Mouse (Mus musculus) left cerebral cortex, adult 11 months (tissue): ENCODE results near the gene Celsr2.

Source experiments
- DNase-seq: peaks from one replicate; pipeline ENCODE4 v3.0.0; 2022; ENCODE audit warnings: low spot score

The Celsr2 gene

DNA sequence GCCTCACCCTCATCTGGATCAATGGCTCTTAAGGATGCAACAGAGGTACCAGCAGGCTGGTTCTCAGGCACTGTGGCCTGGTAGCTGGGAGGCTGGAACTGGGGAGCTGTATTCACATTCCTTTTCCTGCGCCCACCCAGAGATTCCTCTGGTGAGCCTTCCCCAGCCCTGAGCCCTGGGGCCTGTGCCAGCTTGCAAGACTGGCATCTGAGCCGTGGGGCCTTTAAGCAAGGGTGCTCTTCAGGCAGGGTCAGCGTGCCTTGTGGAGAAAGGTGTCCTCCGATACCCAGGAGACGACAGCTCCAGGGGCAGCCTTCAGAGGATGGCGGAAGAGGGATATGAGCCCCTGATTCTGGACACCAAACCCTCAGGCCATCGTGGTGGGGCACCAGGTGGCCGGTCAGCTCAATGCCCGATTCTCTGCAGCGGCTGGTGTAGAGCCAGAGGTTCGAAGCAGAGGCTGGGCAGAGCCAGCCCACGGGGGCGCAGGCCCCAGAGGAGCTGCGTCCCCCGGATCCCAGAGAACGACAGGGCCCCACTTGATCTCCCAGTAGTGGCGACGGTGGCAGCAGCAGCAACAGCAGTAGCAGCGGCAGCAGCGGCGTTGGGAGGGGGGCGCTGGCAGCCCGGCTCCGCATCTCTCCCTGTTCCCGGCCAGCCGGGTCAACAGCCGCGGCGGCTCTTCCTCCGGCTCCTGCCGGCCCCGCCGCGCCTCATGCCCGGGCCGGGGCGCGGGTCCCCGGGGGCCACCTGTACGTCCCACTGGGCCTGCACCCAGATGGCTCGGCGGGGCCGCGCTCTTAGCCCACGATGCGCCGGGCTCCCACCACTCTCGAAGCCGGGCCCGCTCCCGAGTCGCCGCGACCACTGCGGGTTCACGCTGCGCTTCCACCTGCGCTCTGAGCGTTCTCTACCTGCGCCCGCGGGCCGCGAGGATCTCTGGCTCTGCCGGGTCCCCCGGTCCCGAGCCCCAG lies at the start of gene Celsr2:
Celsr2 (minus strand) TSS at position 696 of the 974 bp plus-strand sequence.
- no peak for DNase-seq

DNA sequence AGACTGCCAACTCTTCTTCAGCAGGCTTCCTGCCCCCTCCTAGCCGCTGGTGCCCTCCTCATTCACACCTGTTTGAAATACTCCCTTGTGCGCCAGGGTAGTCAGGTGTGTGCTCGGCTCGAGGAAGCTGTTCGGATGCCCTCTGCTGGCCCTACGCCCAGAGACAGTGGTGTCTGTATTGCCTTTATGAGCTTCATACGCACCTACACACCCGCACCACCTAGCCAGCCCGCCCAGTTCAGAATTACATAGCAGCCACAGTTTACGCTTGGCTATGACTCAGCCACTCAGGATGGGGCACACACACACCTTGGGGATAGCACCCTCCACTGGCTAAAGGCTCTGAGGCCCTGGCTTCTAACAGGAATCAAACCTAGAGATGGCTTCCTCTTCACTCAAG lies 43.5 kb upstream of the Celsr2 start:
- DNase-seq: no peak

DNA sequence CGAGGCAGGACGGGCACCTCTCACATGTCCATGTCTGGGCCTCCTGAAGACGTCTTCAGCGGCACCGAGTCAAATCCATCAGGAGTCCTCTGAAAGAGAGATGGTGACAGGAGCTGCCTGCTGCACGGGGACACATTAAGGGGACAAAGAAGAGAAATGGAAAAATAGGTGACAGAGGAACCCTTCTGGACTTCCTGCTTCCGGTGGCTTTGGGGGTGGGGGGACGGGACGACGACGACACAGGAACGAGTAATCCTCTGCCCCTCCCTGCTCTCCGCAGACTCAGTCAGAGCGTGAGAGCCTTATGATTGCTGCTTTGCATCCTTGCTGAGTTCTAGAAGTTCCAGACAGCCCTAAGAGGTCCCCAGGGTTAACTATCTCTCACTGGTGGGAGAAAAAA lies 43.0 kb upstream of the Celsr2 start:
- DNase-seq: no peak

DNA sequence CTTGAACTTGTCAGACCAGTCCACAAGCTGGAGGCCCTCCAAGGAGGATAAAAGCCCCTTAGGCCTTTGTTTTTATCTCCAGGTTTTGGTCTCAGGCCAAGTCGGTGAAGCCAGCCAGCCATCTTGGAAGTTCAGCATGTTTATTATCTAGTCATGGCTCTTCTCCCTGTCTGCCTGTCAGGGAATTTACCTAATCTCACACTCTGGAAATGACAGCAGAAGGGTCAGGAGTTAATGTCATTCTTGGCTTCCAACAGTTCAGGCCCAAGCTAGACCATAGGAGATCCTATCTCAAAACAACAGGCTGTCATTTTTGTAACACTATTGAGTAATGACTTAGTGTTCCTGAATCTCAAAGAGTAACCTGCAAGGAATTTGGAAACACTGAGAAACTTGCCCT lies 38.8 kb upstream of the Celsr2 start:
- no peak for DNase-seq

DNA sequence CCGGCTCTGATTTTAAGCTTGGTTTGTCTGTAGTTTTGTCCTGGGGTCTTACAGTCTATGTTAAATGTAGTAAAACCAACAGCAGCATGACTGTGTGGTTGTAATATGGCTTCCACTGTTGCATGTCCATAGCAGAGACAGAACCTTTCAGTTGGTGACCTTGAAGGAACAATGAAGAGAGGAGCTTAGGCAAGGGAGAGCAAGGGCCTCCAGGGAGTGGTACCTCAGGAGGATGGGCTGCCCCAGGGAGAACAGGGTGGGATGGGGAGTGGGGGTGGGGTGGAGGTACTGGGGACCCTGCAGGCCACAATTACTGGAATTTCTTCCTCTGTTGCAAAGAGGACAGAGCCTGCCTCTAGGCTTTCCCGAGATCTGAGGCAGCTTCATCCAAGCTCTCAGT lies 36.6 kb upstream of the Celsr2 start:
- no peak for DNase-seq

DNA sequence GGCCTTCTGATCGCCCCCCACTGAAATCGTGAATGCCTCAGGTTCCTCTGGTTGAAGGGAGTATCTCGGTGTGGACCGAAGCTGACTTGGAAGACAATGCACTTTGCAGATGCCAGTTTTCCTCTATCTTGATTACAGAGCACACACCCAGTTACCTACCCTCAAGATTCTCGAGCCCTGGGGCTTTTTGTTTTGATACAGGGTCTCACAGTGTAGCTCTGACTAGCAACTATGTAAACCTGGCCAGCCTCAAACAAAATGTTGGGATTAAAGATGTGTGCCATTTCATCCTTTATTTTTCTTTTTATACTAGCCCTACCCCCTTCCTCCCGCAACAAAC lies 30.0 kb upstream of the Celsr2 start:
- no peak for DNase-seq

DNA sequence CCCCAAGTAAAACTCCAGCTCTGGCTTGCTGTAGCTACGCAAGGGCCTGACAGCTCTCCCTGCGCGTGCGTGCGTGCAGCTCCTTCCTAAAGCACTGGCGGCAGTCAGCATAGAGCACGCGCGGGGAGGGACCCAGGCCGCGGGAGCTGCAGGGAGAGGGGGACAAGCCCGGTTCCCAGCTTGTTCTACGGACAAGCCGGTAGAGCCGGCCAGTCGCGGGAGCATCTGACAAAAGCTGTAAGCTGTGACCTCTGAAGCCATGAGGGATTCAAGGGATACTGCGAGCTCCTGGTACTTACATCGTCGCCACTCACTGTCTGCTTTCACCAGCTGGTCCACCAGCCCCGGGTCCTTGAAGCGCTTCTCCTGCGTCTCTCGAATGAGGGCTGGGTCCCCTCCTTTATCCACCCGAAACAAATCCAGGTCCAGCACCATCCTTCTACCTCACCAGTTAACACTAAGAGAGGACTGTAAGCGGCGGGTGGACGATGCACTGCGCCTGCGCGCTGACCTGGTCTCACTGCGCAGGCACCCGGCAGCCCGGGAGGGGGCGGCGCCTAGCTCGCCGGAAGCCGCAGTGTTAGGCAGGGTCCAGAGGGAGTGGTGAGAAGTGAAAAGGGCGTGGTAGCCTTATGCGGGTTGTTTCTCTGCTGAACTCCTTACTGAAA lies 29.5 kb upstream of the Celsr2 start, which contains the start of gene Sars:
Sars (minus strand) TSS at position 512 of the 668 bp plus-strand sequence.
- peak; percentile 81 for DNase-seq

DNA sequence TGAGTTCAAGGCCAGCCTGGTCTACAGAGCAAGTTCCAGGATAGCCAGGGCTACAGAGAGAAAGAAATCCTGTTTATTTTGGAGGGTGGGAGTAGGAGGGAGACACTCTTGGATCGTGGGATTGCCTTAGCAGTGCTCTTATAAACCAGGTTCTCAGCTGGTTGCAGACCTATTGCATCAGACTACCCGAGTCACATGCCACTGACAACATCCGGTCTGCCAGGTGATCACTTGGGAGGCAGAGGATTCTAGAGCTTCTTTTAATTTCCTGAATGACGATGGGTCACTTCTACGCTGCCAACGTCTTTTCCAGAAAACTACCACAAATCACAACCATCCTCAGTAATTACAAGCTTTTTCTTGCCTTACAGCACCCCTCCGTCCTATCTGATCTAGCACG lies 28.7 kb upstream of the Celsr2 start:
- no peak for DNase-seq

DNA sequence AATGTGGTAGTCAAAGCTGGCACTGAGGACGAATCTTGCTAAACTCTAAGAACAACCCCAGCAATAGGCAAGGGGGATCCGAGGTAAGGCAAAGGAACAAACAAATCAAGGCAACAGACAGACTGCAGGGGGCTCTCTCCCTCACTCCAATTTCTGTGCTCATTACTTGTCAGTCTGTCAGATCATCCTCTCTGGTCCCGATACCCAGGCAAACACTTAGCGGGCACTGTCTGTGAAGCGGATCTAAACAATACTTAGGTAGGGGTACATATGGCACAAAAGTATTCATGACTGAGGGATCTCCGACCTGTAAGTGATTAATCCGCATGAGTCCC lies 21.0 kb upstream of the Celsr2 start:
- DNase-seq: no peak

DNA sequence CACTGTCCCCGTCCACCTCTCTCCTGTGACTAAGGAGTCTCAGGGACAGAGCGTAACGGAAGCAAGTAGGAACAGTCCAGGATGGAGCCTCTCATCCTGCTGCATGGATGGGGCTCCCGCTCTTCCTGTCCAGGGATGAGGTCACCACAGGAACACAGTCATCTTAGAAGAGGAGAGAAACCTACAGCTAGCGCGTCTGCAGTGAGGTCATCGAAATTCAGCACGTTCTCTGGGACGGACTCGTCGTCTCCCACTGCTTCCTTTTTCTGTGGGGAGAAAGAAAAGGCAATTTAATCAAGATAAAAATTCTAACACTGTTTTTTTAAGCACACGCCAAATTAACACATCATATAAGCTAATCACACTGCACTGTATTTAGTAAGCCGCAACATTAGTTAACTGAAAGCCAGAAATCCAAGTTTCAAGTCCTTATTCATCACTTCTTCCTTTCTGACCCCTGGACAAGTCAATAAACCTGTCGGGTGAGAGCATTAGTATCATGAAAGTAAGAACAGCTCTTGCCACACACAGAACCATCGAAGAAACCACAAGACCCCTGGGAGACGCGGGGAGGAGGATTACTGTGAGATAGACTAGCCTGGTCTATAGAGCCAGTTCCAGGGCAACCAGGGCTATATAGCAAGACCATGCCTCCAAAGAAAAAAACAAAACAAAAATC lies 20.5 kb upstream of the Celsr2 start:
- DNase-seq: no peak

DNA sequence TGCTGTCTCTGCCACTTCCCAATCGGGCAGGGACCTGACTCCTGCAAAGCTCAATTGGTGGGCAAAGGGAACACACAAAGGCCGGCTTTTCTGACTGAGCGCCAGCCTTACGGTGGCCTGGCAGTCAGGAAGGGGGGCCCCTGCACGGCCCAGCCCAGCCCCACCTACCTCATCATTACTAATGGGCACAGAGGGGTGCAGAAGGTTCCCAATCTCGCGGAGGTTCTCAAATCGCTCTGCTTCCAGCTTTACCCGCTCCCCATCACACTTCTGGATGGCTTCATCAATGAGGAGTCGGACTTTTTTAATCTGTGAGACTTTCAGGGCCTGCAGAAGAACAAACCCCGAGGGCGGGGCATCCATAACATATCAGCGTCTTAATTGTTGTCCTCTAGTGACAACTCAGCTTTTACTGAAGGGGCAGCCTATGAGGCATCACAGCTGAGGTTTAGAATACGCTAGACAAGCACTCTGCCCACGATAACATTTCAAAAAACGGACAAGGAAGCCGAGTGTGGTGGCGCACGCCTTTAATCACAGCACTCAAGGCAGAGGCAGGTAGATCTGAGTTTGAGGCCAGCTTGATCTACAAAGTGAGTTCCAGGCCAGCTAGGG lies 18.6 kb upstream of the Celsr2 start:
- no peak for DNase-seq

DNA sequence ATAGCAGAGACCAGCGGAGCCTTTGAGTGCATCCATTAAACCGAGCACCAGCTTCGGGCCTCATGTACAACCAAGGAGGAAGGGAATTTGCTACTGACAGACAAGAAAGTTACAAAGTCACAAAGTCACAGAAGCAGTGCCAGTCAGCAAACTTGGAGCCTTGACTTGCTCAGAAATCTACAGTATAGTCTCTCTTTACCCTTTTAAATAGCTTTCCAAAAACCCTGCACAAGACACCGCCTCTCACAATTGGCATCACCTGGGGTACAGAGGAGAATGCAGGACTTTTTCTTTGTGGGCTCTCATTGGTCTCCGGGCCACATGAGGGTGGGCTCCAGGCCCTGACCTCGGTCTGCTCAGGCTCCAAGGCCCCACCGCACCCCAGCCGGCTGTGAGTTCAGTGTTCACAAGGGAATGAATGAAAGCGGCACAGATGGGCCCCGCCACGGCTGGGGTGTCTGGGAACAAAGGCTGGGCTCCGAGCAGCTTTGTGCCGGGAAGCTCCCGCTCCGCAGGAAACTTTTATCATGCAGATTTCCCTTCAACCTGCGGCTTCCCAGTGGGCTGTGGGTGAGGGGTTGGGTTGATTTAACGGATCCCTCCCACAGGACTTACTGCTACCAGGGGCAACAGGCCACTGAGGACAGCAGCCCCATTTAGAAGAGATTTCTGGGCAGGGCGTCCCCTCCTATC lies 18.0 kb upstream of the Celsr2 start:
- no peak for DNase-seq

DNA sequence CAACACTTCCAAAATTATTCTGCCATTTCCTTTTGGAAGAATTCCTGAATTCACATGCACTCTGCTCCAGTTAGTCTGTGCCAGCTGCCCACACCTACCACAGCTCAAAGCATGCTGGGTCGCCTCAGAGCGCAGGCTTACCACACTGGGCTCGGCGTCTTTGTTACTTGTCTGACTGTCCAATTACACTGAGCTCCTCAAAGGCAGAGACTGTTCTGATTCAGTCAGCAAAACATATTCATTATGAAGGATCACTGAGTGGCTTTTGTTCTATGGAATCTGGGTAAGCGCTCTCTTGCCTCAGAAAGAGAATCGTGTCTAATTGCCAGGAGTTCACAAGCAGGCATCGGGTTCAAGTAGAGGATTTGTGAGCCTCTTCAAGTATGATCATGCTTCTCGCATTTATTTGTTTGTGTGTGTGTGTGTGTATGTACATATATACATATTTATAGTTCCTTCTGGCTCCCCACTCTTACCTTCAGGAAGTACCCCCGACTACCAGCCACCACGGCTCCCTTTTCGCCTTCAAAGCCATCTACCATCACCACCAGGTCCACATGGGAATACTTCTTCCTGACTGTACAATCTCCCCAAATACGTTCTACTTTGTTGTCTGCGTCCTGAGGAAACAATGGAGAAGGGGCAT lies 17.3 kb upstream of the Celsr2 start:
- no peak for DNase-seq

DNA sequence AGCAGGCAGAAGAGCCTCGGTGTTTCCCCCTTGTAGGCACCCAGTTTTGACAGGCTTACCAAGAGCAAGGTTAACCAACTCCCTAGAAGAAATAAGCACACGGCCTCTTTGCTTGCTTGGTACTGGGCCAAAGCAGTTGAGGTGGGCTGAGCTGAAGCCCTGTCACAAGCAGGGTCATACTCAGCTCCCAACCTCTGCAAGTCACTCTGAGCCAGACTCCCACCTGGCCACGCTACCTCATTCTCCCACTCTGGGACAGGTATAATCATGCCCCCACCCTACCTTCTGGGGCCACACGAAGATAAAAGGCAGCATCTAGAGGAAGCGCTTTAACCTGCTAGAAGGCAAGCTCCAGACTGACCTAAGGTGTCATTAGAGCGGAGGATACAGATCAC lies 10.3 kb upstream of the Celsr2 start:
- no peak for DNase-seq

DNA sequence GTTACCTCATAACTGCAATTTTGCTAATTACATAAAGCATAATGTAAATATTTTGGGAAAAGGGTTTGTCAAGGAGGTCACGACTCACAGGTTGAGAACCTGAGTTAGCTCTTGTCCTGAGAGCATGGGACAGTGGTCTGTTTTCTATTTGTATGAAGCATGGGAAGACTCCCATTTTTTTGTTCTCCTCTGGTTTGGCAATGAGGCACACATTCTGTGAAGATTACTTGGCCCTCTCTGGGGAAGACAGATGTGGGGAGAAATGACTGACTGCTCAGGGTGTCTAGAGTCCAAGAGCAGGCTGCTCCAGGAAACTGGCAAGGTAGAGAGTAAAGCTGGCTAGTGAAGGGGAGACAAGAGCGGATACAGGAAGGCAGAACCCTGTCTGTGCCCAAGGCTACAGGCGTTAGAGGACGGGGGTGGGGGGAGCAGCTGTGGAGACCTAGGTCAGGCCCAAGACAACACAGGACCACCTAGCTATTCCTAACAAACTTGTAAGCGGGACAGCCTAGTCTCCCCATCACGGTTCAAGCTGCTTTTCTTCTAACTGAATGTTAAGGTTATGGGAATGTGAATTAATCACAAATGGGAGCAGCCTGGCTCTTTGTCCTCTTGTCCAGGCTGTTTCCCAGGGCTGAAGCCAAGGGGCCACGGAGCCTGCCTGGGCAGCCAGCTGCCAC lies 9.7 kb upstream of the Celsr2 start:
- DNase-seq: no peak

DNA sequence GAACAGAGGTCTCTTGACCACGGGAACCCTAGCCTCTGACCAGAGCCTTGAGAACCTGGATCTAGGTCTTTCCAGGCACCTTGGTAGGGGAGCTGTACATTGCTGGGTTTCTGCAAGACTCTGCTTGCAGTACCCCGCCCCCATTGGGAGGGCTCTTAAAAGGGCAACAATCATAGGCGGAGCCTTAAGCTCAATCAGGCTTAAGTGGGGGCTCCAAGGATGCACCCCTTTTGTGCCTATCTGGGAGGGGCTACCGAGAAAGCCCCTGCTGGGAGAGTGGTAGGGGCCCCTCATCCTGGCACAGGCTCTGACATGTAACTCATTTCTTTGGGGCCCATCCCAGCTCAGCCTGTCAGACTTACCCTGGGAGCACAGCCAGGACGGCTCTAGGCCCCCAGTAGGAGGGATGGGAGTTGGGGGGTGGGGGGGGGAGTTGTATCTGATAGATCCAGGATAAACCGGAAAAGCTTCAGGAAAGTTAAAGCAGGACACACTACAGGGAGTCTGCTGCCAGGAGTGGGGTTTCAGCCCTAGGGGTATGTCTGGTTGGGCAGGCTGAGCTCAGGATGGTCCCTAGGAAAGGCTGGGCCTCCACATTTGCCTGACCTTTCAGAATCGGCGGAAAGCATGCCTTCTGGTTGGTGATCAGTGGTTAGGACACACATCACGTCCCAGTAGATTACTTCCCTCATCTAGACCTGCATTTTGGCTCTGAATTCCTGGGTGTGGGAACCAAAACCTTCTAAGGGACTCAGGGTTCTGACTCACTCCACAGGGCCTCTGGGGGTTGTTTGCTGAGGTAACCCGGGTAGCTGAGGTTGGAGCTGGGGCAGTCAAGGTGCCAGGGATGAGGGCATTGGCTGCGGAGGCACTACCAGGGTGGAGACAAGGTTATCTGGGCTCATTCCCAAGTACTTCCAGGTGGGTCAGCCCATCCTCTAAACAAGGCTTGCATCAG lies 8.8 kb upstream of the Celsr2 start:
- DNase-seq: peak; percentile 62

DNA sequence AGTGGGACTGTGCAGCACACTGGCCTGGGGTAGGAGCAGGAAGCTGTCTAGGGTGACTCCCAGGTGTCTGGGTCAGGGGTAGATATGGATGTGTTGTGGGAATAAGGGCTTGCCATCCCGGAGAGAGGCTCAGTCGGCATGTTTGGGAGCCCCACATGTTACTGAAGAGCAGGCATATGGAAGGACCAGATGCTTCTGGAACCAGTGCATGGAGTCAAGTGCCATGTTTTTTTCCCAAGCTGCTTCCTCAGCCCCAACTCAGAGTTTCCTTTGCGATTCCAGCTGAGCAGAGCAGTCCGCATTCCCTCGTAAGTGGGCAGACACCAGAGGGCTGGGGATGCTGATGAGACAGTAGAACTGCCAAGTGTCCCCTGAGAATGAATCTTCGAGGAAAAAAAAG lies 7.7 kb upstream of the Celsr2 start:
- no peak for DNase-seq

DNA sequence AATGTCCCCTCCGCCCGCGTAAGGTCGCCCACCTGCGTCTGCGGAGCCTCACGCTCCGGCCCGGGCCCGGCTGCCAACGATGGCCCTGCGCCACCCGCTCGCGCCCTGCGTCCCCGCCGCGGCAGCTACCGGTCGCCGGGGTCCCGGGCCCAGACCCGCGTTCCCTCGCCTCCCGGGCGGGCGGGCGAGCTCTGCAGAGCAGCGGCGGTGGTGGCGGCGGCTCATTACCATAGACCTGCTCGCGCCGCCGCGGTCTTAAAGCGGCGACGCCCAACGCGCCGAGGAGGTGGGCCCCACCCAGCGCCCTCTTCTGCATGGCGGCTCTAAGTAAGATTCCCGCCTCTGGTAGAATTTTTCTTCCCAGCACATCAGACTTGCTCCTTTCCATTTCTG lies 475 bp upstream of the Celsr2 start:
- DNase-seq: peak; percentile 72

DNA sequence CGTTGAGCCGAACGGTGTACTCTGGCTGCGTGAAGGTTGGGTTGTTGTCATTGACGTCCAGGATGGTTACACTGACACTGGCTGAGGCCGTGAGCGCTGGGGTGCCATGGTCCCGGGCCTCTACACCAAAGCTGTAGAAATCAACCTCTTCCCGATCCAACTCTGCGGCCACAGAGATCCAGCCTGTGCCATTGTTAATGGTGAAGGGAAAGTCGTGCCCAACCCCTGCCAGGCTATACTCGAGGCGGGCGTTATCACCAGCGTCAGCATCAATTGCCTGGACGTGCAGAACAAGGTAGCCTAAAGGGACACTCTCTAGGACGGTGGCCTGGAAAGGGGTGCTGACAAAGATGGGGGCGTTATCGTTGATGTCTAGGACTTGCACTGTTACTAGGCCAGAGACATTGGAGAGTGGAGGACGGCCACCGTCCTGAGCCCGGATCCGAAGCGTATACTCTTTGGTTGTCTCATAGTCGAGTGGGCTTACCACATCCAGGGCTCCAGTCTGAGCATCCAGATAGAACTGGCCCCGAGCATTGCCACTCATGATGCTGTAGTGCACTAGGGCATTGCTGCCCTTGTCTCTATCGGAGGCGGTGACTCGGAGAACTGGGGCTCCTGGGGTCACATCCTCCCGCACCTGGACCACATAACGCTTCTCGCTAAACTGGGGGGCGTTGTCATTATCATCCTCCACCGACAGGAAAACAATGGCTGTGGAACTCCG lies 1.6 kb downstream of the Celsr2 start:
- no peak for DNase-seq
